Mouse (Mus musculus): Measurements from ENCODE around the gene Slc9a2.
"Not testable (repeated sequence)": the region's sequence is repeated elsewhere in the genome, so short reads cannot be mapped to it uniquely, and the experiment has no call there.

The Slc9a2 gene

DNA sequence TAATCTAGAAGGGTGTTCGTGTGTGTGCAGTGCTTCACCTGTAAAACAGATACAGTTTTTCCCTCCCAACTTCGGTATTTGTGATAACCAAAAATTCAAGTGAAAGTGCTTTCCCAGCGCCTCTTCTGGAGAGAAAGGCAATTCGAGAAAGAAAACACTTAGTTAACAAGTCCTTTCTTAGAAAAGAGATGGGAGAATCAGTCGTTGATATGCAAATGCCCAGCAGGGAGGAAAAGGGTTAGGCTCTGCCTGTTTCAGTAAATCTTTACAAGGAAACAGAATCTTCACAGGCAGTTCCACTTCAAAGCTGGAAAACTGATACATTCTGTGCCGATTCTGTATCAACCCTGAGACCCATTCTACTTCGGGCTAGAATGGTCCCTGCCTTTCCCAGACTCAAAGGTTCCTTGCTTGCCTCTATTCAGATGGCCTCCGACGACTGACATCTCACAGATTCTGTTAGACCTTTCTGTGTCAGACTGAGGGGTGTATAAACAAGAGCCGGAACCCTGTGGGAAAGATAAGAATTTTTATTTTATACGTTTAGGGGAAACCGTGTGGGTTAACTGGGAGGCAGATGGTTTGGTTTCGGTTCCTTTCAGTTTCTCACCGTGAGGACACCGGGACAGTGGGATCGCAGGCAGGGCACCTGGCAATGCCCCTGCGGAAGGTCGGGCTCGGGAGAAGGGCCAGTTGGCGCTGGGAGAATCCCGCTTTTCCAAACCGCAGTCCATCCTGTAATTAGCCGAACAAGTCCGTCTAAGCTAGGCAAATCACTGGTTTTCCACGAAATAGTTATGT, at the start of gene Slc9a2:
Gene Slc9a2 (plus strand): TSS at position 508 of the 801 bp plus-strand sequence.
- CTCF ChIA-PET: no interaction called here

DNA sequence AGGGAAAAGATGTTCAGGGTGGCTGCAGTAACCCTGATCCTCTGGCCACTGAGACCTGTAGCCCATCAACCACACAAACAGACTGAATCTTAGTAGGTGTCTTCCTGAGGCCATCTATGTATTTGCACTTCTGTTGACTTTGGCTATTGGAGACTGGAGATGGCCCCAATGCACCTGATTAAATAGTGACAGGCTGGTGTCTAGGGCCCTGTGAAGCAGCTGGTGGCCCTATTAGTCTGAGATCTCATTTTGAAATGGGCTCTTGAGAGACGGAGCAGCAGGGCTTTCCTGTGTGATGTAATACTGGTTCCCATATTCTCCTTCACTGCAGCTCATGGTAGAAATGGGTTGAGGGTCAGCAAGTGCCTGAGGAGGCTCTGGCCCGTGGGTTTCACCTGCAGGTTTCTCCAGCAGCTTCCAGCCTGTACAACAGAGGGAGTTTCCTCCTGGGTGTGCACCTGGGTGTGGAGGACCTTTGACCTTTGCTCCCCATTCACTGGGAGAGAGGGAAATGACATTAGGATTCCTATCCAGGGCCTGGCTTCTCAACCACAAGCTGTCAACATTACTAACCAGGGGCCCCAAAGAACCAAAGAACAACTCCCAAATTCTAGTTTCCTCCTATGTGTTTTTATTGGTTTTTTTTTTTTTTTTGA, 47.8 kb upstream of the Slc9a2 start:
- CTCF ChIA-PET: no interaction called here

DNA sequence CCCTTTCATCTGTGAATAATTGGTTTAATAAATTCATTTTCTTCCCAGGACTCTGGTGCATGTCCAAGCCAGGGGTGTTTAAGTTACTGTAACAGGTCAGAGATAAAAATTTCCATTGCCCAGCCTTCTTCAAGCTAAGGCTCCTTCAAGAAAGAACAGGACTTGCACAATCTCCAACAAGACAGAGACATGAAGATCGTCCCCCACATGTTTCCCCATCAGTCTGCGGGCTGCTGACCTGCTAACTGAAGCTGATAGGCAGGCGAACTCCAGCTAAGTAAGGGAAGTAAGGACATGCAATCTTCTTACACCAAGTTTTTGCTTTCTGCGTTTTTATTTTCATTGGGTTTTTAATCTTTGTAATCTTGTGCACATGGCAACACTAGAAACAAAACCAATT, 45.8 kb upstream of the Slc9a2 start:
- CTCF ChIA-PET: no interaction called here

GRCm38 (mm10) chr1:40648234-40648633, 32.1 kb upstream of the Slc9a2 start:
- CTCF ChIA-PET: no interaction called here

DNA sequence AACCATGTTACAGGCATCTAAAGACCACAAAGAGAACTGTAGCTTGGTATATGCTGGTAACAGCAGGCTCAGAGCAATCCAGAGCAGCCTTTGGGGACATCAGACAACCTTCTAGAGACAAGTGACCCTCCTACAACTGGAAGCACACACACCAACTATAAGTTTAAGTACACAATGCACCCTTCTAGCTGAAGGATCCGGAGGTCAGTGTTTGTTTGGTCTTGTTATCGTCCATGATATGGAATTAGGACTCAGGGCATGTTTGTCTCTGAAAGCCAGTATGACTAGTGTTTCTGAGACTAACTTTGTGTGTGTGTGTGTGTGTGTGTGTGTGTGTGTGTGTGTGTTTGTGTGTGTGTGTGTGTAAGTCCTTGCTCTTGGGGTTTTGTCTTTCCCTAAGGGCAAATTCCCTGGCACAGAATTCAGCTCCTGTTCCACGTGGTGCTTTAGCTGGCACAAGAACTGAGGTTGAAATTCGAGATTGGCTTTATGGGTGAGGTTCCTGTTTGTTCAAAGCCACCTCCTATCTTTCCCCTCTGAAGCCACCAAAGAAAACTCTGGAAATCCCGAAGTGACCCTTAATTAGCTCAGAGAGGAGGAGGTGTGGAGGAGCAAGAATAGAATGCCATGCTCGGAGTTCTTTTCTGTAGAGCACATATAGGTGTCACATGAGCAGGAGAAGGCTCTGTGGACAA, 29.4 kb upstream of the Slc9a2 start:
- CTCF ChIA-PET: no interaction called here

DNA sequence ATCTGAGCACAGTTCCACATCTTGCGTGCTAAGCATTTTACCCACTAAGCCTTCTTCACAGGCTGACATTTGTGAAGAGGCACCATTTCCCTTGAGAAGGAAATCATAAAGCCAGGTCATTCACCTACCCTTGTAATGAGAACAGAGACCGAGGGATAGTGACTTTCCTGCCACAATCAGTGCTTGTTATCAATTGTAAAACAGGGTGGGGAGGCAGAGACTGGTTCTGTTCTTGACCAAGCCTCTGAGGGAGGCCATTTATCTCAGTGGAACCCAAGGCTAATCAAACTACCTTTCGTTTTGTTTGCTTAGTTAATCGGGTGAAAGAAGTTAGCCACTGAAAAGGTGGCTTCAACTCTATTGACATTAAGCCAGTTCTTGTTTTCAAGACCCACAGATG, 23.3 kb upstream of the Slc9a2 start:
- CTCF ChIA-PET: no interaction called here

GRCm38 (mm10) chr1:40657978-40658496, 22.3 kb upstream of the Slc9a2 start:
- CTCF ChIA-PET: no interaction called here

DNA sequence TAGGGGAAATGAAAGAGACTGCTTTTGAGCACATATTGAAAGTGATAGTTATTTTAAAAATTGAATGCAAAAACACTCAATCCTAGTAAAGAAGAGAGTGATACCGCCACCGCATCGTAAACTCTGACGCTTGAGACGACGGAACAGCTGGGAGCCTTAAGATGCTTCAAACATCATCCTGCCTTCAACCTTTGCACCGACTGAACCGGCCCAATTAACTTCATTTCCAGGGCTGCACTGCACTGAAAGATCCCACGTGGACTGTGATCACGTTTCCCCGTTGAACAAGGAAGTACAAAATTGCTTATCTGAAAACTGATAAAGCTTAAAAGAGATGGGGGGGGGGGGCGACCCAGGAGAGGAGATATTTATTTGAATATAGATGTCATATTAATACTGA, 21.4 kb upstream of the Slc9a2 start:
- CTCF ChIA-PET: no interaction called here

DNA sequence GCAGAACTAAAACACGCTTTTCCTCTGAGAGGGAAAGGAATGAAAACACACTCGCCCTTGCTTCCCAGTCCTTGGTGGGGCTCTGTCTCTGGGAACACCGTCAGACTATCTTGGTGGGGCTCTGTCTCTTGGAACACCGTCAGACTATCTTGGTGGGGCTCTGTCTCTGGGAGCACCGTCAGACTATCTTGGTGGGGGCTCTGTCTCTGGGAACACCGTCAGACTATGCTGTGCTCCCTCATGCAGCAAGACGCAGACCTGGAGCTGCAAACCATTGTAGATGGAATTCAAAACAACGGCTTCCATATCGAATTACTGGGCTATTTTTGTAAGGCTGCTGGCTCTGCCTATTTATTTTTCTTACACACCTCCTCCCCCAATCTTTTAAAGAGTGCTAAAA, 20.9 kb upstream of the Slc9a2 start:
- CTCF ChIA-PET: no interaction called here

- CTCF ChIA-PET: no interaction called here
These were observed 19.5 kb upstream of the Slc9a2 start for GRCm38 (mm10) chr1:40660838-40661237.

DNA sequence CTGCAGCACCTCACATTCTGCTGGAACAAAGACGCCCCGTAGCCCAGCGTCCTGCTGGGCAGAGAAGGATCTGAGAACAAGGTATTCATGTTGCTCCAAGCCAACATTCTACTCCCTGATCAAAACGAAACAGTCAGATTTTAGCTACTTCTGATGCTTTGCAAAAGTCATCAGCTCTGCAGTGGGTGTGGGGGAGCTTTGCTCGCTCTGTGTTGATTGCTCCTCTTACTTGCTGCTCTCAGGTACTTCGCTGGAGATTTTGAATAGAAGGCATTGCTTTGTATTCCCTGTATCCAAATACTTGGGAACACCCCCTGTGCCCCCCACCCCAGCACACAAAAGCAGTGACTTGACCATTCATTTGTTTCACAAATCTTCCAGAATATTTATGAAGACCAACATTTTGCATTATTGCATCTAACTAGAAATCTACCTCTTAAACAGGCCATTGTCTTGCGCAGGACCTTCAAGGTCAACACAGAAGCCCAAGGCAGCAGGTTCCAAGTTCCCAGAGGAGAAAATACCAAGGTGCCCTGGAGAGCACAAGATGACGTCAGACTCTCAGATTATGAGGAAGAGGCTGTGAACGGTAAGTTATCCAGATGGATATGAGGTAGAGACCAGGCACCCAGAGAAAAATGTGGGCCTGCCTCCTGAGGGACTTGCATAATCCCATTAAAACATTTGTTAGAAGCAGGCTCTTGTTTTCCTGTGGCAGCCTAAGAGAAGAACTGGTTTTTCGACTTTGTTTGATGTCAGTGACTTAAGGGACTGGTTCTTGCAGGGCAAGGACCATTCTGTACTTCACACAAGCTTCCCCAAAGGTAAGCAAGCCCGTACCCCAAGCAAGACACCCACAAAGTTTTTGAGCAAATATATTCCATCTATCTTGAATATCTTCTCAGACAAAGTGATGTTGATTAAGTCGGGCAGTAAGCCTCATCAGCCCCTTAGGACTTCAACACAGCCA, 14.7 kb upstream of the Slc9a2 start:
- CTCF ChIA-PET: no interaction called here

GRCm38 (mm10) chr1:40667442-40667841, 12.9 kb upstream of the Slc9a2 start:
- CTCF ChIA-PET: not testable (repeated sequence)

DNA sequence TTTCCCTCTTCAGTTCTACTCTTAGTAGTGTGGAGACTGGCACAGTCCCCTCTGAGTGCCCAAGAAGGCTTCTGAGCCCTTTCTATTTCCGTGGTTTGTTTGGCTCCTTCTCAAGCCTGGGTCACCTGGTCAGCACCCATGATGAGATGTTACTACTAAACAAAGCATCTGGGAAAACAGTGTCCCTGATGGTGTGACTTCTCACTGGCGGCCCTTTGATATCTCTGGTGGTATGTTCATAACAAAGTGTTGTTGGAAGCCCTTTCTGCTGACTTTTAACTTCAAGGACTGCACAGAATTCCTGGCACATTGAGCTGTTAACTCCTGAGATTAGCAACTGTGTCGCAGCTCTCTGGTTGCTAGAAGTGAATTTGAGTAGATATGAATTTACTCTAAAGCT, 10.3 kb upstream of the Slc9a2 start:
- CTCF ChIA-PET: no interaction called here

DNA sequence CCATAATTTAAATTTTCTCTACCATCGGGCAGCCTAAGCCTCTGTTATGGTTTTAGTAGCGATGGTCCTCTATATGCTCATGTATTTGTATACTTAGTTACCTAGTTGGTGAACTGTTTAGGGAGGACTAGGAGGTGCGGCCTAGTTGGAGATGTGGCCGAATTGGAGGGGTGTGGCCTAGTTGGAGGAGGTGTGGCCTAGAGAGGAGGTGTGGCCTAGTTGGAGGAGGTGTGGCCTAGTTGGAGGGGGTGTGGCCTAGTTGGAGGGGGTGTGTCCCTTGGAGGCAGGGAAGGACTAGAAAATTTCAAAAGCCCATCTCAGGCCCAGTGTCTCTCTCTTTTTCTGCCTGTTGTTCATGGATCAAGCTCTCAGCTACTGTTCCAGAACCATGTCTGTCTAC, 8.9 kb upstream of the Slc9a2 start:
- CTCF ChIA-PET: no interaction called here

DNA sequence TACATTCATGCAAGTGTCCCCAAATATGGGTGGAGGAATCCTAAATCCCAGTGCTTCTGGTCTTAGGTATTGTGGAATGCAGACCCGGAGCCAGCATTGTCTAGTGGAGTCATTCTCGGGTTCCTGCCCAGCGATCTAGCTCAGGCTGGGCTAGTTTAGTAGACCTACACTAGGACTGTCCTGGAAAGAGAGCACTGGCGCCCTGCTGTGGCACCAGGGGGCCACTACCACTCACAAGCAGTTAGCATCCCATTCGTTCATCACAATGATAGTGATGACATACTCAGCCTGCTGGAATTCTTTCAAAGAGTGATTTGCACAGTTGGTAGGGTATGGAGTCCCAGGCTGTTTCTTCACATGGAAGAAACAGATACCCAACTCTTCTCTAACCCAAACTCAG, 3.1 kb upstream of the Slc9a2 start:
- CTCF ChIA-PET: no interaction called here

DNA sequence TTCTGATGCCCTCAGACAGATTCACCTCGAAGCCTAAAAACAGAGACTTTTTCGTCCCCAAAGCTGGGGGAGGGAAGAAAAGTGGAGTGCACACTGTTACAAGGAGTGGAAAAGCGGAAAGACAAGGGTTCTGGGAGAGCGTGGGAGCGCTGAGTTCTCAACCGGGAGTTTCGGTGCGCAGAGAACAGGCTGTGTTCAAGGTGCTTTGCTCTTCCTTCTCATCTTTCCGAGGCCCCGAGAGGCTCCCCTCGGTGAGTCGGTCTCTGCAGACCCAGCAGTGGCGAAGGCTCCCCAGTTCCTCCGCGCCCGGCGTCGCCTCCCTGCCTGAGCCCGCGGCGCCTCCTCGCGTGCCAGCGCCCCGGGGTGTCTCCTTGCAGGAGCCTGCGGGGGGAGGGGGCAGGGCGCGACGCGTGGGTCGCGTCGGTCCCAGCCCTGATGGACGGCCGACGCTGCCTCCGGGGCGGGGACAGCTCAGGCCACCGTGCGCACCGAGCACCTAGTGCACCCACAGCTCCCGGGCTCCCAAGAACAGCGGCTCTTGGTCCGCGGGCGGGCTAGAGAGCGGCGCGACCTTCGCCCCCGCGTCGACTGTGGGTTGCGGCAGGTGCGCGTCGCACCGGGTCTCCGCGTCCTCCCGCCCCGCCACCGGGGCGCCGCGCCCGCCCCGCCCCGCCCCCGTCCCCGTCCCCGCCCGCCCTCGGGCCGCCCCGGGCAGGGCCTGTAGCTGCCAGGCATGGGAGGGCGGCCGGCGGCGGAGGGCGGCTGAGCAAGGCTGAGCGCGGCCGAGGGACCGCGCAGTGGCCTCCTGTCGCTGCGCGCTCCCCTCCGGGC, 709 bp downstream of the Slc9a2 start:
- CTCF ChIA-PET: no interaction called here

- CTCF ChIA-PET: no interaction called here
These were observed 1.5 kb downstream of the Slc9a2 start for GRCm38 (mm10) chr1:40681699-40682510.

DNA sequence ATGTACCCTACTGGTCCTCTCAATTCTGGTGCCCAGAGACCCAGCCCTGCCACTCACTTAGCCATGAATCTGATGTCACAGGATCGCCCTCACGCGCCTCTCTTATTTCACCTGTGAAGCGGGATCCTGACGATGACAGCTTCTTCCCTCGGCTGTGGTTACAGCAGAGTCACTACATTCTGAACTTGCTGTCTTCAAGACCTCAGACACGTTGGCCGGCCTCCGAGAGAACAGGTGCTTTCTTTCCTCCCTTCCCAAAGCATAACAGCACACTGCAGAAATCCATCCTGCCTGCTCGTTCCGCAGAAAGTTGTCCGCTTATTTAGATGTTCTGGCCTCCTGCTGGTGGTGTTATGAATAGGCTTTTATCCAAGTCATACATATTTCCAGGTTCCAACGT, 13.9 kb downstream of the Slc9a2 start:
- CTCF ChIA-PET: no interaction called here

- CTCF ChIA-PET: interaction anchor here (0.7 kb wide), 1 partner anchor 586 kb away, joined by 3 read pairs; no protein-coding TSS in a partner anchor
These were observed 16.1 kb downstream of the Slc9a2 start for GRCm38 (mm10) chr1:40696436-40696835.

- CTCF ChIA-PET: no interaction called here
These were observed 24.7 kb downstream of the Slc9a2 start for GRCm38 (mm10) chr1:40705099-40705498.
